ENCODE assay signal across 8 mouse cellular contexts in the genomic region with DNA sequence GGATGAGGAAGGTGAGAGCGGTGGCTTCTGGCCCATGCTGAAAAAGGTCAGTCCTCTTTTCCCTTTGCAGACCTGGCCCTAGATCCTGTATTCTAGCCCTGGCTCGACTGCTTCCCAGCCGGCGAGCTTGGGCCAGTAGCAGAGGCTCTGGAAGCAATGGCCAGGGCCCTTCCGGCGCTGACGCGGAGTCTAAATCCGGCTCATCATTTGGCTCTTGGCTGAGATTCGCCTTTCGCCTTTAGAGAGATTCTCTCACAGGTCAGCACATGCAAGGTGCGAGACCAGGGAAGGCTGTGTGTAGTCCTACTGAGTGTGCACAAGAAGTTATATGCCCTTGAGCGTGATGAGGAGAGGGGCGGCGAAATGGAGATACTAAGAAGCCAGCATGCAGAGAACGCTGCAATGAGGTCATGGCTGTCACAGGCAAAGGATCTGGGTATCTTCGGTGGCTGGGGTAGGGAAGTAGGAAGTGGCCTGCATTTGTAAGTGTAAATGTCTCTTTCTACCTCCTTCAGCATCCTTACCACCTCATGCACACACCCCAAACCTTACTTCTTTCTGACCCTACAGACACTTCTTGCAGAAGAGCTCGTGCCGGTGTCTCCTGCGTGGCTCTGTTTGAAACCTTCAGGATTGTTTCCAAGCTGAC. TPM values are rescaled to one million over a fixed set of nuclear protein-coding genes. Genes with fewer than 3 reads are reported as not detected.
A peak's percentile ranks its signal among the peaks of the same experiment; 100 is the strongest.
DNase-seq lines count a peak whose midpoint lies in the region; ATAC-seq and TF ChIP-seq lines count a peak whose summit lies in the region.

No protein-coding gene starts in this region.

- dilution Hi-C loops in CH12.LX (cut with MboI; ENCODE audit: extremely low pct_ligation_motif_present, extremely low pct_unique_long_range_greater_than_20kb, low sequenced_read_pairs), result no loop called here

- no peak overlapping the region for H3K27ac ChIP-seq in CH12.LX (ENCODE audit: insufficient read depth, low read depth)
- no peak overlapping the region for H3K27ac ChIP-seq in forebrain, embryonic 11.5 days (ENCODE audit: low read depth, low read length)
- no peak overlapping the region for H3K27ac ChIP-seq in limb, embryonic 10.5 days
- no peak overlapping the region for H3K27ac ChIP-seq in midbrain, embryonic 13.5 days

- no peak for DNase-seq in CH12.LX (ENCODE audit: extremely low read depth)
- DNase-seq in brain, adult 2 months (ENCODE audit: low read depth, low spot score), result peak; percentile 86
- peak; percentile 65 for DNase-seq in forebrain, embryonic 11.5 days (ENCODE audit: low spot score)
- peak; percentile 62 to 68 for DNase-seq in heart, postnatal 14 days
- peak; percentile 62 for DNase-seq in limb, embryonic 10.5 days (ENCODE audit: low spot score)
- no peak for DNase-seq in yolk sac, embryonic 10.5 days (ENCODE audit: low spot score)
- DNase-seq in thymus, postnatal 36 days, result no peak

- no peak for TF ChIP-seq EP300 in CH12.LX (IDR thresholded peaks at IDR 0.05; ENCODE audit: low read length)

- WGBS in forebrain, embryonic 11.5 days, result 2% methylated on average over 20 of the region's 20 CpGs
- 2% methylated on average over 20 of the region's 20 CpGs for WGBS in limb, embryonic 10.5 days
- 2% methylated on average over 20 of the region's 20 CpGs for WGBS in midbrain, embryonic 13.5 days

- in situ Hi-C loops in CH12.LX (cut with MboI; ENCODE audit: low pct_ligation_motif_present, low pct_unique_long_range_greater_than_20kb, low sequenced_read_pairs), result loop anchor here (25.0 kb wide), 2 partner anchors 226 to 426 kb away; no protein-coding TSS in a partner anchor

- intact Hi-C loops in heart, postnatal 14 days (cut with DNase I), result no loop called here

- TF ChIP-seq POLR2A in CH12.LX (IDR thresholded peaks at IDR 0.05; ENCODE audit: low read depth, low read length), result no peak

- H3K4me1 ChIP-seq in CH12.LX (ENCODE audit: control insufficient read depth in 1 of 2, insufficient read depth in 2 of 2), result peaks cover 3 to 32% of the 10 kb centered on the region in 2 experiments; a peak in 3 of 4 replicates
- H3K4me1 ChIP-seq in forebrain, embryonic 11.5 days (replicated peaks; ENCODE audit: control insufficient read depth, insufficient read depth, low read length), result 0 out of 2 replicates have a peak, but pooled peaks cover 2% of the 10 kb centered on the region
- peaks cover 41% of the 10 kb centered on the region for H3K4me1 ChIP-seq in limb, embryonic 10.5 days
- peaks cover 29% of the 10 kb centered on the region for H3K4me1 ChIP-seq in midbrain, embryonic 13.5 days (replicated peaks)

- no peak for TF ChIP-seq RAD21 in CH12.LX (IDR thresholded peaks at IDR 0.05; ENCODE audit: low read depth, low read length)

- H3K4me3 ChIP-seq in CH12.LX (replicated peaks in 1 of 3; ENCODE audit: low read depth in 2 of 3, low read length in 2 of 3, poor library complexity in 1 of 3), result no peak overlapping the region
- peak overlapping the region; percentile 64 for H3K4me3 ChIP-seq in forebrain, embryonic 11.5 days (ENCODE audit: low read depth, low read length)
- peak overlapping the region; percentile 67 for H3K4me3 ChIP-seq in limb, embryonic 10.5 days
- peak overlapping the region; percentile 48 for H3K4me3 ChIP-seq in midbrain, embryonic 13.5 days (replicated peaks)

- peak overlapping the region; percentile 27; the same call in 1 of the 2 replicates for H3K4me2 ChIP-seq in CH12.LX (ENCODE audit: insufficient read depth, low read depth, poor library complexity, severe bottlenecking)
- peak overlapping the region; percentile 88 for H3K4me2 ChIP-seq in forebrain, embryonic 11.5 days (ENCODE audit: low read depth, low read length, severe bottlenecking)
- H3K4me2 ChIP-seq in midbrain, embryonic 13.5 days (replicated peaks), result peak overlapping the region; percentile 86

- peaks cover 26% of the 10 kb centered on the region for H3K27me3 ChIP-seq in CH12.LX (replicated peaks)
- peaks cover 15% of the 10 kb centered on the region for H3K27me3 ChIP-seq in forebrain, embryonic 11.5 days (ENCODE audit: control insufficient read depth, insufficient read depth, low read length)
- peaks cover 82% of the 10 kb centered on the region for H3K27me3 ChIP-seq in limb, embryonic 10.5 days (ENCODE audit: low read depth, poor library complexity, severe bottlenecking)
- H3K27me3 ChIP-seq in midbrain, embryonic 13.5 days, result peaks cover 81% of the 10 kb centered on the region

- no peak overlapping the region for H3K9ac ChIP-seq in CH12.LX (ENCODE audit: insufficient read depth, low read depth)
- peak overlapping the region; percentile 21; the same call in 1 of the 2 replicates for H3K9ac ChIP-seq in forebrain, embryonic 11.5 days (ENCODE audit: low read length)
- peak overlapping the region; percentile 56; the same call in 1 of the 2 replicates for H3K9ac ChIP-seq in midbrain, embryonic 13.5 days (replicated peaks)

- peak; percentile 43 for ATAC-seq in forebrain, embryonic 11.5 days (replicated peaks; ENCODE audit: low FRiP score)
- ATAC-seq in midbrain, embryonic 13.5 days, result peak; percentile 58

- TF ChIP-seq CTCF in CH12.LX (conservative IDR thresholded peaks at IDR 0.05 in 1 of 2, IDR thresholded peaks at IDR 0.05 in 1 of 2; ENCODE audit: low read depth in 2 of 2, low read length in 2 of 2), result no peak

- H3K9me3 ChIP-seq in CH12.LX (replicated peaks; ENCODE audit: low read length), result no peaks in the 10 kb centered on the region
- no peaks in the 10 kb centered on the region for H3K9me3 ChIP-seq in forebrain, embryonic 11.5 days (ENCODE audit: control insufficient read depth, low read length)
- H3K9me3 ChIP-seq in limb, embryonic 10.5 days (replicated peaks), result no peaks in the 10 kb centered on the region
- H3K9me3 ChIP-seq in midbrain, embryonic 13.5 days, result no peaks in the 10 kb centered on the region

- H3K79me2 ChIP-seq in CH12.LX (replicated peaks; ENCODE audit: control insufficient read depth, extremely low read depth, insufficient read depth, poor library complexity, severe bottlenecking), result no peaks in the 10 kb centered on the region

- H3K36me3 ChIP-seq in CH12.LX (replicated peaks in 1 of 2; ENCODE audit: control insufficient read depth in 1 of 2, insufficient read depth in 1 of 2, low read length in 1 of 2), result no peaks in the 10 kb centered on the region
- H3K36me3 ChIP-seq in forebrain, embryonic 11.5 days (ENCODE audit: control insufficient read depth, insufficient read depth, low read length), result no peaks in the 10 kb centered on the region
- H3K36me3 ChIP-seq in limb, embryonic 10.5 days, result no peaks in the 10 kb centered on the region
- H3K36me3 ChIP-seq in midbrain, embryonic 13.5 days, result no peaks in the 10 kb centered on the region

TF ChIP-seq in CH12.LX, 34 proteins besides CTCF, POLR2A, EP300 and RAD21:
- TF ChIP-seq USF1 (IDR thresholded peaks at IDR 0.05; ENCODE audit: low read depth, low read length) (no peak), BHLHE40 (IDR thresholded peaks at IDR 0.05; ENCODE audit: low read depth, low read length) (no peak), E2F4 (IDR thresholded peaks at IDR 0.05; ENCODE audit: insufficient replicate concordance, low read depth, low read length) (no peak), MXI1 (IDR thresholded peaks at IDR 0.05; ENCODE audit: low read depth, low read length) (no peak)

RNA-seq across cellular contexts. Expression of a gene that starts 0.6 kb away (rescaled TPM):
- total RNA-seq in CH12.LX (2012; rRNA removed), result 2.1 TPM in 2 replicates
- 0.36 and 0.68 TPM in 2 replicates for total RNA-seq in CH12.LX (2014; rRNA removed)
- polyA plus RNA-seq in CH12.LX (2012; ENCODE audit: insufficient read length, low read depth), result 0.71 and 0.86 TPM in 2 replicates
- 36.2 and 39.0 TPM in 2 replicates for polyA plus RNA-seq in forebrain, embryonic 11.5 days (2014; fragmentation: Nextera tagmentation; extraction: Ambion mirVana)
- 10 to 100 TPM; 12.5 to 15.7 TPM for total RNA-seq in heart, postnatal 14 days (2021)
- 5.3 and 12.1 TPM in 2 replicates for polyA plus RNA-seq in limb, embryonic 10.5 days (2016; fragmentation: Nextera tagmentation; extraction: Ambion mirVana)
- 4.3 and 4.5 TPM in 2 replicates for polyA plus RNA-seq in midbrain, embryonic 13.5 days (2015; fragmentation: Nextera tagmentation; extraction: Ambion mirVana)

Comparison
In these comparisons a context has a peak if more than half of its experiments do, and no peak if none do; other contexts are left out.
1. DNase-seq: peak in brain, adult 2 months (single experiment), forebrain, embryonic 11.5 days (single experiment), heart, postnatal 14 days (2 of 2) and limb, embryonic 10.5 days (single experiment); none in CH12.LX (single experiment), yolk sac, embryonic 10.5 days (single experiment) and thymus, postnatal 36 days (0 of 2).
2. H3K4me2 ChIP-seq: peak in every context shown above with its lines; median percentile 88 in forebrain, embryonic 11.5 days; 86 in midbrain, embryonic 13.5 days; 27 in CH12.LX.
3. H3K4me3 ChIP-seq: peak in forebrain, embryonic 11.5 days (single experiment), limb, embryonic 10.5 days (single experiment) and midbrain, embryonic 13.5 days (single experiment); none in CH12.LX (0 of 3).